Mouse (Mus musculus): ENCODE data around the gene Fanca.

Gene Fanca

GRCm38 (mm10) chr8:123331301-123331700, 12.9 kb upstream of the Fanca start:
- CTCF ChIA-PET, result no interaction called here

- CTCF ChIA-PET, result no interaction called here
Measured at GRCm38 (mm10) chr8:123330701-123331100, 12.3 kb upstream of the Fanca start.

GRCm38 (mm10) chr8:123329961-123330360, 11.6 kb upstream of the Fanca start:
- CTCF ChIA-PET, result no interaction called here

GRCm38 (mm10) chr8:123329350-123329749, 11.0 kb upstream of the Fanca start:
- CTCF ChIA-PET, result no interaction called here

GRCm38 (mm10) chr8:123328552-123328951, 10.2 kb upstream of the Fanca start:
- CTCF ChIA-PET, result interaction anchor here (0.6 kb wide), 1 partner anchor 97 kb away, joined by 3 read pairs; no protein-coding TSS in a partner anchor

- CTCF ChIA-PET, result interaction anchor here (0.7 kb wide), 1 partner anchor 42 kb away, joined by 4 read pairs; no protein-coding TSS in a partner anchor
Measured at GRCm38 (mm10) chr8:123319522-123320164, 1.3 kb upstream of the Fanca start.

- CTCF ChIA-PET, result interaction anchor here (0.7 kb wide), 1 partner anchor 408 kb away, joined by 3 read pairs; no protein-coding TSS in a partner anchor
Measured at GRCm38 (mm10) chr8:123317781-123318466, 452 bp downstream of the Fanca start.

GRCm38 (mm10) chr8:123308738-123309137, 9.6 kb downstream of the Fanca start:
- CTCF ChIA-PET, result no interaction called here

- CTCF ChIA-PET, result no interaction called here
Measured at GRCm38 (mm10) chr8:123298301-123298700, 20.1 kb downstream of the Fanca start.

- CTCF ChIA-PET, result no interaction called here
Measured at GRCm38 (mm10) chr8:123292785-123293184, 25.6 kb downstream of the Fanca start.

GRCm38 (mm10) chr8:123292281-123292680, 26.1 kb downstream of the Fanca start:
- CTCF ChIA-PET, result no interaction called here

GRCm38 (mm10) chr8:123291716-123292115, 26.7 kb downstream of the Fanca start:
- CTCF ChIA-PET, result no interaction called here

- CTCF ChIA-PET, result interaction anchor here (0.5 to 0.7 kb wide), 3 partner anchors 61 to 743 kb away, joined by 3 to 6 read pairs (median 4); no protein-coding TSS in a partner anchor
Measured at GRCm38 (mm10) chr8:123290679-123291078, 27.7 kb downstream of the Fanca start.

- CTCF ChIA-PET, result interaction anchor here (0.5 to 0.8 kb wide), 6 partner anchors 61 to 793 kb away, joined by 3 to 12 read pairs (median 6); no protein-coding TSS in a partner anchor
Measured at GRCm38 (mm10) chr8:123290166-123290565, 28.2 kb downstream of the Fanca start.

- CTCF ChIA-PET, result no interaction called here
Measured at GRCm38 (mm10) chr8:123287362-123287761, 31.0 kb downstream of the Fanca start.

GRCm38 (mm10) chr8:123284493-123284892, 33.9 kb downstream of the Fanca start:
- CTCF ChIA-PET, result no interaction called here

- CTCF ChIA-PET, result no interaction called here
Measured at GRCm38 (mm10) chr8:123283991-123284390, 34.4 kb downstream of the Fanca start.

- CTCF ChIA-PET, result interaction anchor here (0.7 kb wide), 1 partner anchor 80 kb away, joined by 3 read pairs; no protein-coding TSS in a partner anchor
Measured at GRCm38 (mm10) chr8:123282994-123283393, 35.4 kb downstream of the Fanca start.

- CTCF ChIA-PET, result no interaction called here
Measured at GRCm38 (mm10) chr8:123280302-123281094, 37.9 kb downstream of the Fanca start.

- CTCF ChIA-PET, result no interaction called here
Measured at GRCm38 (mm10) chr8:123279828-123280227, 38.5 kb downstream of the Fanca start.

- CTCF ChIA-PET, result interaction anchor here (0.6 kb wide), 1 partner anchor 380 kb away, joined by 5 read pairs; no protein-coding TSS in a partner anchor
Measured at GRCm38 (mm10) chr8:123278445-123278844, 39.9 kb downstream of the Fanca start.

GRCm38 (mm10) chr8:123275096-123275495, 43.3 kb downstream of the Fanca start:
- CTCF ChIA-PET, result no interaction called here

All from spleen, embryonic (tissue).